Mouse (Mus musculus) liver, adult (tissue): Measurements from ENCODE around the gene Fam222b.

Experiments used
- GATA4 ChIP-seq: IDR thresholded peaks from 2 replicates; pipeline ENCODE4 v1.6.1; 2014; ENCODE audit warnings: mild to moderate bottlenecking, low read length; ENCODE audit not compliant: insufficient replicate concordance

Fam222b gene

DNA sequence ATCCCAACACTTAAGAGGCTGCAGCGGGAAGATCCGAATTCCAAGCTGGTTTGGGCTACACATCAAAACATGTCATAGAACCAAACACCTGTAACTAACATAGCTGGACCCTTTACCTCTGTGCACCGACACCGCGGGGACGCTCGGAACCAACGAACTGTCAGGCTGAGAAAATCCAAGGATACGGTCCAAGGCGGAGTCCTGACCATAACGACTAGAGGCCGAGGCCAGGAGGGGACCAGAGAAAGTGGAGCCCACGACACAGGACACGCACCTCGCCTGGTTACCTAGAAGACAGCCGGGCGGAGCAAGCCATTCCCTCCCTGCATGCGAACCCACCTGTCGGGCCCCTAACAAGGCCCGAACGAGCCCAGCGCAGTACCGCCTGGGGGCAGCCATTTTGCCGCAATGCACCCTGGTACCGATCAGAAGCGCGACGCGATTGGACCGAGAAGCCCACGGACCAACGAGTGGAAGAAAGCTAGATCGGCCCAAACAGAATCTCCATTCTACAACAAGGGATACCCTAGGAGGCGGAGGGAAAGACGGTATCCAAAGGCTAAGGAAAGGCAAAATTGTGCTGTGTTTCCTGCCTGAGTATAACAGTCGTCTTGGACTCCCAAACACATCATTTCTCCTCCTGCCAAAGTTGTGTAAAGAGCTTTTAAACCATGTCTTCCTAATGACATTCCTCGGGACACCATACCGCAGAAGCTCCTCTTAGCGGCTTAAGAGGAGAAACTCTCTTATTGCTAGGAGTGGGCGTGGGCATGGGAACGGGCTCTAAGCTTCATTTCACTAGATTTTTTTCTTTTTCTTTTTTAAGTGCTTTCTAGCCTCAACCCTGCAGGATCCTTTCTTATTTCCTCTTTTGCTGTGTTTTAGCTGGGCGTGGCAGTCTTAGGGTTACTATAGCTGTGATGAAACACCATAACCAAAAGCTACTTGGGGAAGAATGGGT is 14.2 kb upstream of the Fam222b start, which contains the start of gene Eral1:
Gene Eral1 (minus strand): TSS at position 423 of the 961 bp plus-strand sequence.
- peak; percentile 43; the same call in 1 of the 2 replicates for TF ChIP-seq GATA4

DNA sequence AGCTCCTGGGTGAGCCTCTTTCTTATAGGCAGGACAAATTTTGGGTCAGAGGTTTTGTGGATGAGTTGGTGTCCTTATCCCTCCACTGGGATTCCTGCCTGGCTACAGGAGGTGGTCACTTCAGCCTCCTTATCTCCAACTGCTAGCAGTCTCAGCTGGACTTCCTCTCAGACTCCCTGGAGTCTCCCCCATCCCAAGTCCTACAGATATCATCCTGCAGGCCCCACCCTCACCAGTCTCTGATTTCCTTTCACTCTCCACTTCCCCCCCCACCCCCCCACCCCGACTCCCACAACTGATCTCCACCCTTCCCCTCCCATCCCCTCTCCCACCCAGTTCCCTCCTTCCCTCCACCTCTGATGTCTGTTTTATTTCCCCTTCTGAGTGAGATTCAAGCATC is 10.9 kb upstream of the Fam222b start:
- peak; percentile 86; the same call in 1 of the 2 replicates for TF ChIP-seq GATA4

DNA sequence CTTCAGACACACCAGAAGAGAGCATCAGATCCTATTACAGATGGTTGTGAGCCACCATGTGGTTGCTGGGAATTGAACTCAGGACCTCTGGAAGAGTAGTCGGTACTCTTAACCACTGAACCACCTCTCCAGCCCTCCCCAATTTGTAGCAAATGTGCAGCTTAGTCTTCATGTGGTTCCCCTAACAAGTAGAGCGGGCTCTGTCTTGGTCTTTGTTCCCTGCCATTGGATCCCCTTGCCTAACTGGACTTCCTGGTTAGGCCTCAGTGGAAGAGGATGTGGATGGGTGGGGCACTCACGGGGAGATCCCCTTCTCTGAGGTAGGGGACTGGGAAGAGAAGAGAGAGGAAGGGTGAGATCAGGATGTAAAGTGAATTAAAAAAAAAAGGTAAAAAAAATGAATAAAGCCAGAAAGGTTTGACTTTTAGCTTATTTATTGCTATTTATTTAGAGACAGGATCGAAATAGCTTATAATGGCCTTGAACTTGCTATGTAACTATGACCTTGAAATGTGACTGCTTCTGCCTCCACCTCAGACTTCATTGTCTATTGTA is 7.5 kb upstream of the Fam222b start:
- no peak for TF ChIP-seq GATA4

DNA sequence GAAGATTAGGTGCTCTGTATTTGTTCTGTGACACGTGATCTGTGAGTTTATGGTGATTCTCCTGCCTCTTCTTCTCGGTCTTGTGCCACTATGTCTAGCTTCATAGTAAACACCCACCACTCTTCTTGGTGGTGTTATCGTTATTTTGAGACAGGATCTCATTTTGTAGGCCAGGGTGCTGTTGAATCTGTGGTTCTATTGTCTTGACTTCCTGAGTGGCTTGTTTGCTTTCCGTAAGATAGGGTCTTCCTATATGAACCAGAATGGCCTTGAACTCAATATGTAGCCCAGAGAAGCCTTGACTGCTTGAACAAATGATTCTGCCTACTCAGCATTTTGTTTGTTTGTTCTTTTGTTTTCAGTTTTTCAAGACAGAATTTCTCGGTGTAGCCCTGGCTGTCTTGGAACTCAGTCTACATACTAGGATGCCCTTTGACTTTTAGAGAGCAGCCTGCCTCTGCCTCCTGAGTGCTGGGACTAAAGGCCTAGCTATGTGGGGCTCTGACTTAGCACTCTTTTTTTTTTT is 6.6 kb upstream of the Fam222b start:
- TF ChIP-seq GATA4, result peak; percentile 89

DNA sequence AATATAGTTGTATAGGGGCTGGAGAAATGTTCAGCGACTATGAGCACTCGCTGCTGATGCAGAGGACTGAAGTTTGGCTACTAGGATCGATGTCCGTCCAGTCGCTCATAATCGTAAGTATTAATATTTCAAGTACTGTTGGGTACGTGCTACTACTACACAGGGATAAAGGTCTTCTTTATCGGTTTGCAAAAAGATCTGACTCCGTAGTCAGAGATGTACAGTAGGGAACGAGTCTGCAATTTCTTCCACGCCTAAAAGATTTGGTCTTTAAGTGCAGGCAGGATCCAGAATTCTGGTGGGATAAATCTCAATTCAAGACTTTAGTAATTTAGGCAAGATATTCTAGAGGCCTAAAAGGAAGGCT is 340 bp upstream of the Fam222b start:
- TF ChIP-seq GATA4, result no peak

DNA sequence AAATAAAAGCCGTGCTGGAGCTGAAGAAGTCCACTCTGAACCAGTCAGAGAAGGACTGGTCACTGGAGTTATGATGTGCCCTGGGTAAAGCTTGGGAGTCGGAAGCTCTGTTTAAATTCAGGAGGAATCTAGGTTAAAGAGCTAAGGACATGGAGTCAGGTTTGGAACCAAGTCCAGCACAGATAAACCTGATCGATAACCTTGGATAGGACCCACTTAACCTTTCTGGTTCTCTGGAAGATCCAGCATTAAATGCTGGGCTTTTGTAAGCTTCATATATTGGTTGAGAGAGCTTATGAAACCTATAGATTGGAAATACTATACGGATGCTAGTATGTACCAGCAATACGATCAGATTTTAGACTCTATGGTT is 670 bp downstream of the Fam222b start:
- peak; percentile 25; the same call in 1 of the 2 replicates for TF ChIP-seq GATA4

DNA sequence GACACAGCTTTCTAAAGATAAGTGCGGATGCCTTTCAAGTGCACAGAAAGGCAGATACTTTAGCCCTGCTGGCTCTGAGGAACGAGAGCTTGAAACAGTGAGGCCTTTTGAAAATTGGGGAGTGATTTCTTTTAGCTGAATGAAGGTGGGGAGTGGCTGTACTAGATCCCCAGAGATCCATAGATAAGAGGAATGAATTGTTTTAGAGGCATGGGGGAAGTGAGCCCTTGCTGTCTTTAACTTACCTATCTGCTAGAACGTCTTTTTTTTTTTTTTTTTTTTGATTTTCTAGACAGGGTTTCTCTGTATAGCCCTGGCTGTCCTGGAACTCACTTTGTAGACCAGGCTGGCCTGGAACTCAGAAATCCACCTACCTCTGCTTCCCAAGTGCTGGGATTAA is 2.6 kb downstream of the Fam222b start:
- TF ChIP-seq GATA4, result no peak

DNA sequence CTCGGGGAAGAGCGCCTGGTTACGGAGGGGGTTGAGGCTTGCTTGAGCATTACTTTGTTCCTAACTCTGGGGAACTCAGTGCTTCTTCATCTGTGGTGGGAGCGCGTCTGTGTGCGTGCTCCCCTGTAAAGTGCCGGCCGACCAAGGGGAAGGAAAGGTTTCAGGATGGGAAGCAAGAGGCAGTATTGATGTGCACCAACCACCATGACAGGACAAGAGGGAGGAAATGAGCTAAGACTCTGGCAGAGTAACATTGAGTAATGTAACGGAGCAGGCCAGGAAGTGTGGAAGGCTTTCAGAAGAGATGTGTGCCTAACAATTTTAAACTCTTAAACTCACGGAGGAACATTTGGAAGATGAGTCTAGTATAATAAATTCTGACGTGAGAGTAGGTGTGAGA is 6.3 kb downstream of the Fam222b start:
- TF ChIP-seq GATA4, result no peak

DNA sequence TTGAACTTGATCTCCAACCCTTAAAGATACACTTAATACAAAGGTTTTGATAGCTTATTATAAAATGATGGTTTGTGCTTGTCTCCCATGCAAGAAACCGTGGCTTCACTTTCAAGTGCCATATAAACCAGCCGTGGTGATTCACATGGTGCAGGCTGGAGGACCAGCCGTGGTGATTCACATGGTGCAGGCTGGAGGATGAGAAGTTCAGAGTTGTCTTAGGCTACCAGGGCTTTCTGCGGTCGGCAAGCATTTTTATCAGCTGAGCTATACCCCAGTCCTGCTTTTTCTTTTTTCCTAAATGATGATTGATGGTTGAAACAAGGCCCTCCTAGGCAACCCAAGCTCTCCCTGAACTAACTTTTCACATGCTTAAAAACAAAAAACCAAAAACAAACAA is 7.7 kb downstream of the Fam222b start:
- TF ChIP-seq GATA4, result no peak

DNA sequence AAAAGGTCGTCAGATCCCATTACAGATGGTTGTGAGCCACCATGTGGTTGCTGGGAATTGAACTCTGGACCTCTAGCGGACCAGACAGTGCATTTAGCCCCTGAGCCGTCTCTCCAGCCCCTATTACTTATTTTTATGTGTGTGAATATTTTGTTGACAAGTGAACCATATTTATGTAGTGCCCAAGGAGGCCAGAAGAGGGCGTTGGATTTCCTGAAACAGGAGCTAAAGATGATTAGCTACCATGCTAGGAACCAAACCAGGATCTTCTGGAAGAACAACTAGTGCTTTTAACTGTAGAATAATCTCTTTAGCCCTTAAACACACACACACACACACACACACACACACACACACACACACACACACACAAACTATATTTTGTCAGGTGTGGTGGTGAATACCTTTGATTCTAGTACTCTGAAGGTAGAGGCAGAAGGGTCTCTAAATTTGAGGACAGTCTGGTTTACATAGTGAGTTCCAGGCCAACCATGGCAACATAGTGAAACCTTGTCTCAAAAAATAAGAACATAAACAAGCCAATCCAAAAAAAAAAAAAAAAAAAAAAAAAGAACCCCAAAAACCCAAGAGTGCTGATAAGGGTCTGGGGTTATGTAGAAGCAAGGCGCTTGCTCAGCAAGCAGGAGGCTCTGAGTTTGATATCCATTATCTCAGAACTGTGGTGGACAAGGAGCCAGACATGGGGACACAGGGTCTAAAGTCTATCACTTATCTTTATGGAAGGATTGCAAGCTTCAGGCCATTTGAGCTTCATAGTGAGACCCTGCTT is 8.7 kb downstream of the Fam222b start:
- peak; percentile 15; the same call in 1 of the 2 replicates for TF ChIP-seq GATA4

DNA sequence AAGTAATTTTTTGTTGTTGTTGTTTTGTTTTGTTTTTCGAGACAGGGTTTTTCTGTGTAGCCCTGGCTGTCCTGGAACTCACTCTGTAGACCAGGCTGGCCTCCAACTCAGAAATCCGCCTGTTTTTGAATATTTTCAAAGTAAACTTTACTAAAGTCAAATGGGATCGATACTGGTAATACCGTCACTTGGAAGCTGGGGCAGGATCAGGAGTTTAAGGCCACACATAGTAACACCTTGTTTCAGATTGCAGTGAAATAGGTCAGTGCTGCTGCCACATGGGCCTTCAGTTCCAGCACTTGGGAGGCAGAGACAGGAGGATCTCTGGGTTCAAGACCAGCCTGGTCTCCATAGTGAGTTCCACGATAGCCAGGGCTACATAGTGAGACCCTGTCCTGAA is 10.0 kb downstream of the Fam222b start:
- TF ChIP-seq GATA4, result no peak

DNA sequence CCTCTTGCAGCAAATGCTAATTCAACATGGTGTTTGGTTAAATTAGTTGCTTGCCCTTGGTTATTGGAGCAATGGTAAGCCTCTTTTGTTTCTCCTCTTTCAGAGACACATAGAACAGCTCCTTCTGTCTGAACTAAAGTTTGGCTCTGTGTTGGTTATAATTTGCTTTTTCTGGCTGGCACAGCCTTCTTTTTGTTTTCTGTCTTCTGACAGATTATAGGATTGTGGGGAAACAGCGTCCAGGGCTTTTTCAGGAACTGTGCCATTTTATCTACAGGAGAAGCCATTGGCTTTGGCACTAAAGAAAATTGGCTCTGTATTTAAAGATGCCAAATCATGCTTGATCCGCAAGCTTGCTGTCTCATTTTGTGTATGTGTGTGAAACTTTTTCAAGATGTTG is 19.2 kb downstream of the Fam222b start:
- no peak for TF ChIP-seq GATA4

DNA sequence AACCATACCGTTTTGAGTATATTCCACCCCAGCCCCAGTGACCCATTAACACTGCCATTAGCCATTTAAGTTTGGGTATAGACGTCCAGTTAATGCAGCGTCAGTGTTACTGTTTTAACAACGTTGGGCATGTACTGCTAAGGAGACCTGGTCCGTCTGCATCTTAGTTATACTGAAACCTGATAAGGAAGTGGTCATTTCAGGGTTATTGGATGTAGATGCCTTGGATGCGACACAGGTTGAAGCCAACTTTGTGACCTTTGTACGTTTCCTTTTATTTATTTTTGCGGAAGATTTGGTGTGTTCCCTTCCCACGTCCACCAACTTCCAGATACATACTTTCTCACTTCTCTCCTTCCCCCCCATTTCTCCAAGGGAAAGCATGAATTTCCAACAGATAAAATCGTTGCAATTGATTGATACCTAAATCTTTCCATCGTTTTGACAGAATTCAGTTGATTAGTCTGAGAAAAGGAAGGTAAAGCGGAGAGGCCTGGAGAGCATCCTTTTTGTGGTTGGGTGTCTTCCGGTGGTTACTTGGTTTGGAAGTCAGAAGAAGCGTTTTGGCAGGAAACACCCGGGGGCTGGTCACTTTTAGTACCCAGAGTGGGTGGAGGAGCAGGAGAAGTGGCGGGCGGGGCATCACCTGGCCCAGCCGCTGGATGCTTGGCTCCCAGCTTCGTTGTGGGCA is 20.4 kb downstream of the Fam222b start:
- TF ChIP-seq GATA4, result no peak

DNA sequence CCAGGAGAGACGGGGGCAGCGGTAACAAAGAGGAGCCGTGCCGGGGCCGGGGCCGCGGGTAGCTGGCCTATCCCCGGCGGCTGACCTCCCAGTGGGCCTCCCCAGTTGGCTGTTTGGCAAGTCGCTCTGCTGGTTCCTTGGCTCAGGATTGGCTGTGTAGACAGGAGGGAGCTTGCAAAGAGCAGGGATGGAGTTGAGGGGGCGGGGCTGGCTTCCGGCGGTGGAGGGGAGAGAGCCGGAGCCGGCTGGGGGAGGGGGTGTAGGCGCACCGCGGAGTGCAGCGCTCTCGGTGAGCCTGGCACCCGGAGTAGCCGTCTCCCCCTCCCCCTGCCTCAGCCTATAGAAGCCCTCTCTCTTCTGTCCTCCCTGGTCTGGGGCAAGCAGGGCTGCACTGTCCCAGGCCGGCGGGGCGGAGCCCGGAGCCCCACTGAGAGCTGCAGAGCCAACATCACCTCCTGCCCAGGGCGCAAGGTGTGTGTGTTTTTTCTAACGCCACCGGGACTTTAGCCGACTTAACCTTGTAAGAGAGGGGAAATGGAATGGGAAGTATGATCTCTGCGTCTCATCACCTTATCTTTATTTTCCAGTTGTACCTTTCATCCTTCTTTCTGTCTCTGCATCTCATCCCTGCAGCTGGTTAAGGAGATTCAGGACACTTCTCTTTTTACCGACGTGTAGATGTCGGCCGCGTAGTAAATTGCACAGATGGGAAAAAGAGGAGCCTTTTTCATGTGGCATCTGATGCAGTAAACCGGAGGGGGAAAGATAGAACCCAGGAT is 21.1 kb downstream of the Fam222b start:
- TF ChIP-seq GATA4, result no peak
